Mouse (Mus musculus) lung, postnatal 0 days (tissue): ENCODE data around the gene Crb2. TPM values are rescaled to one million over a fixed set of nuclear protein-coding genes. Genes with fewer than 3 reads are reported as not detected.

ENCODE experiments used
- ATAC-seq: fragments of 200-750 bp; cut with Nextera tagmentation; 2 replicates; pipeline ENCODE4 v1.8.0; 2017; ENCODE audit warnings: moderate library complexity
- DNase-seq: peaks from one replicate; pipeline ENCODE4 v3.0.0-alpha.2; 2016; ENCODE audit warnings: low spot score
- H3K27ac ChIP-seq: fragments of 300-500 bp; sonication (generic); 2 replicates; pipeline ENCODE4 v1.5.1; 2014; ENCODE audit warnings: antibody characterized with exemption, mild to moderate bottlenecking, low read length, mixed read lengths
- H3K27me3 ChIP-seq: fragments of 300-500 bp; sonication (generic); replicated peaks from 2 replicates; pipeline ENCODE4 v1.6.1; 2014; ENCODE audit warnings: low read length, mixed read lengths; ENCODE audit not compliant: insufficient read depth
- H3K36me3 ChIP-seq: fragments of 300-500 bp; sonication (generic); 2 replicates; pipeline ENCODE4 v1.6.1; 2014; ENCODE audit warnings: low read length, mixed read lengths; ENCODE audit not compliant: insufficient read depth
- H3K4me1 ChIP-seq: fragments of 300-500 bp; sonication (generic); 2 replicates; pipeline ENCODE4 v1.6.1; 2014; ENCODE audit warnings: antibody characterized with exemption, low read depth, low read length, mixed read lengths; ENCODE audit not compliant: insufficient read depth
- H3K4me2 ChIP-seq: fragments of 300-500 bp; sonication (generic); replicated peaks from 2 replicates; pipeline ENCODE4 v1.6.1; 2014; ENCODE audit warnings: low read depth, mild to moderate bottlenecking, low read length, moderate library complexity, mixed read lengths
- H3K4me3 ChIP-seq: fragments of 300-500 bp; sonication (generic); 2 replicates; pipeline ENCODE4 v1.5.1; 2014; ENCODE audit warnings: low read depth, low read length
- H3K9ac ChIP-seq: fragments of 300-500 bp; sonication (generic); replicated peaks from 2 replicates; pipeline ENCODE4 v1.6.1; 2014; ENCODE audit warnings: low read depth, mild to moderate bottlenecking
- H3K9me3 ChIP-seq: fragments of 300-500 bp; sonication (generic); 2 replicates; pipeline ENCODE4 v1.6.1; 2016; ENCODE audit warnings: low read length, mixed read lengths
- CTCF ChIP-seq: IDR thresholded peaks from 2 replicates; pipeline ENCODE4 v1.5.1; 2016; ENCODE audit warnings: antibody characterized with exemption, mild to moderate bottlenecking
- EP300 ChIP-seq: IDR thresholded peaks from 2 replicates; pipeline ENCODE4 v1.6.1; 2016; ENCODE audit warnings: antibody characterized with exemption, mild to moderate bottlenecking, control low read depth
- WGBS: fragments of 180-500 bp; shearing (Covaris S2); extraction: QIAGEN DNeasy Blood & Tissue Kit; methylation state at CpG from one replicate; pipeline ENCODE4 v1.1.7; 2014; 5-methylcytosine and 5-hydroxymethylcytosine counted together
- polyA plus RNA-seq: library from polyadenylated mRNA; unstranded; fragments of >200 nt; fragmentation: Nextera tagmentation; extraction: Ambion mirVana; gene quantifications from 2 replicates; pipeline ENCODE4 v1.2.1, GENCODE M21; 2015

Crb2 gene
- polyA plus RNA-seq, 1 experiment from 2014 or later: 0.39 TPM

GRCm38 (mm10) chr2:37789995-37790394 lies 13.9 kb downstream of the Crb2 start:
- Histone ChIP-seq H3K27me3 (0 out of 2 replicates have a peak, but pooled peaks cover 14% of the 10 kb centered on the region), H3K9ac (no peak overlapping the region), H3K27ac (no peak overlapping the region), H3K4me3 (no peak overlapping the region), H3K4me1 (no peaks in the 10 kb centered on the region), H3K9me3 (no peaks in the 10 kb centered on the region), H3K36me3 (no peaks in the 10 kb centered on the region), H3K4me2 (no peak overlapping the region)
- no peak for DNase-seq
- no peak for ATAC-seq
- no peak for TF ChIP-seq CTCF
- TF ChIP-seq EP300: no peak
- WGBS: 85% methylated on average over 10 of the region's 10 CpGs

- 93% methylated on average over 14 of the region's 14 CpGs for WGBS
- 0 out of 2 replicates have a peak, but pooled peaks cover 14% of the 10 kb centered on the region for H3K27me3 ChIP-seq
These were observed 14.7 kb downstream of the Crb2 start for GRCm38 (mm10) chr2:37790738-37791137.

GRCm38 (mm10) chr2:37791340-37791739 lies 15.3 kb downstream of the Crb2 start:
- Histone ChIP-seq H3K9ac (no peak overlapping the region), H3K4me1 (no peaks in the 10 kb centered on the region), H3K27ac (no peak overlapping the region), H3K27me3 (0 out of 2 replicates have a peak, but pooled peaks cover 14% of the 10 kb centered on the region), H3K9me3 (no peaks in the 10 kb centered on the region), H3K4me3 (no peak overlapping the region), H3K4me2 (no peak overlapping the region), H3K36me3 (no peaks in the 10 kb centered on the region)
- 69% methylated on average over 4 of the region's 4 CpGs for WGBS
- ATAC-seq (no peak), DNase-seq (no peak)
- no peak for TF ChIP-seq EP300
- TF ChIP-seq CTCF: no peak

More at GRCm38 (mm10) chr2:37790738-37791137, 14.7 kb downstream of the Crb2 start:
- H3K4me1 ChIP-seq: no peaks in the 10 kb centered on the region
- no peak overlapping the region for H3K4me2 ChIP-seq
- H3K4me3 ChIP-seq: no peak overlapping the region
- no peaks in the 10 kb centered on the region for H3K36me3 ChIP-seq
- DNase-seq (no peak), ATAC-seq (no peak)
- H3K9ac ChIP-seq: no peak overlapping the region
- no peaks in the 10 kb centered on the region for H3K9me3 ChIP-seq
- TF ChIP-seq CTCF (no peak), EP300 (no peak)
- H3K27ac ChIP-seq: no peak overlapping the region

- H3K4me3 ChIP-seq: no peak overlapping the region
- H3K4me2 ChIP-seq: no peak overlapping the region
- no peak overlapping the region for H3K27ac ChIP-seq
- ATAC-seq: no peak
- 29% methylated on average over 1 of the region's 1 CpGs for WGBS
- DNase-seq: no peak
- no peak overlapping the region for H3K9ac ChIP-seq
- no peaks in the 10 kb centered on the region for H3K4me1 ChIP-seq
- no peaks in the 10 kb centered on the region for H3K36me3 ChIP-seq
- no peak for TF ChIP-seq CTCF
- no peak for TF ChIP-seq EP300
- H3K27me3 ChIP-seq: 0 out of 2 replicates have a peak, but pooled peaks cover 9% of the 10 kb centered on the region
- H3K9me3 ChIP-seq: no peaks in the 10 kb centered on the region
These were observed 20.0 kb downstream of the Crb2 start for GRCm38 (mm10) chr2:37796021-37796420.

GRCm38 (mm10) chr2:37797046-37797445 lies 21.0 kb downstream of the Crb2 start:
- Histone ChIP-seq H3K27ac (no peak overlapping the region), H3K36me3 (no peaks in the 10 kb centered on the region), H3K27me3 (0 out of 2 replicates have a peak, but pooled peaks cover 9% of the 10 kb centered on the region), H3K4me3 (no peak overlapping the region), H3K4me2 (no peak overlapping the region), H3K9me3 (no peaks in the 10 kb centered on the region), H3K4me1 (no peaks in the 10 kb centered on the region), H3K9ac (no peak overlapping the region)
- no peak for DNase-seq
- 82% methylated on average over 4 of the region's 4 CpGs for WGBS
- no peak for TF ChIP-seq EP300
- ATAC-seq: no peak

- Histone ChIP-seq H3K9ac (no peak overlapping the region), H3K4me3 (no peak overlapping the region), H3K4me2 (no peak overlapping the region), H3K36me3 (no peaks in the 10 kb centered on the region), H3K4me1 (no peaks in the 10 kb centered on the region), H3K27me3 (0 out of 2 replicates have a peak, but pooled peaks cover 4% of the 10 kb centered on the region), H3K9me3 (no peaks in the 10 kb centered on the region), H3K27ac (no peak overlapping the region)
- WGBS: 64% methylated on average over 6 of the region's 6 CpGs
- DNase-seq (no peak), ATAC-seq (no peak)
- TF ChIP-seq CTCF (no peak), EP300 (no peak)
These were observed 23.1 kb downstream of the Crb2 start for GRCm38 (mm10) chr2:37799137-37799536.

- DNase-seq: no peak
- no peak overlapping the region for H3K4me3 ChIP-seq
- ATAC-seq: no peak
- WGBS: 80% methylated on average over 4 of the region's 4 CpGs
- H3K27me3 ChIP-seq: no peaks in the 10 kb centered on the region
- no peaks in the 10 kb centered on the region for H3K9me3 ChIP-seq
- H3K4me2 ChIP-seq: no peak overlapping the region
- H3K9ac ChIP-seq: no peak overlapping the region
- H3K36me3 ChIP-seq: no peaks in the 10 kb centered on the region
- no peak overlapping the region for H3K27ac ChIP-seq
- H3K4me1 ChIP-seq: no peaks in the 10 kb centered on the region
- TF ChIP-seq EP300 (no peak), CTCF (no peak)
These were observed 25.6 kb downstream of the Crb2 start for GRCm38 (mm10) chr2:37801687-37802086.
